Mouse (Mus musculus): Measurements from ENCODE around the gene Grm7.

Grm7 gene

DNA sequence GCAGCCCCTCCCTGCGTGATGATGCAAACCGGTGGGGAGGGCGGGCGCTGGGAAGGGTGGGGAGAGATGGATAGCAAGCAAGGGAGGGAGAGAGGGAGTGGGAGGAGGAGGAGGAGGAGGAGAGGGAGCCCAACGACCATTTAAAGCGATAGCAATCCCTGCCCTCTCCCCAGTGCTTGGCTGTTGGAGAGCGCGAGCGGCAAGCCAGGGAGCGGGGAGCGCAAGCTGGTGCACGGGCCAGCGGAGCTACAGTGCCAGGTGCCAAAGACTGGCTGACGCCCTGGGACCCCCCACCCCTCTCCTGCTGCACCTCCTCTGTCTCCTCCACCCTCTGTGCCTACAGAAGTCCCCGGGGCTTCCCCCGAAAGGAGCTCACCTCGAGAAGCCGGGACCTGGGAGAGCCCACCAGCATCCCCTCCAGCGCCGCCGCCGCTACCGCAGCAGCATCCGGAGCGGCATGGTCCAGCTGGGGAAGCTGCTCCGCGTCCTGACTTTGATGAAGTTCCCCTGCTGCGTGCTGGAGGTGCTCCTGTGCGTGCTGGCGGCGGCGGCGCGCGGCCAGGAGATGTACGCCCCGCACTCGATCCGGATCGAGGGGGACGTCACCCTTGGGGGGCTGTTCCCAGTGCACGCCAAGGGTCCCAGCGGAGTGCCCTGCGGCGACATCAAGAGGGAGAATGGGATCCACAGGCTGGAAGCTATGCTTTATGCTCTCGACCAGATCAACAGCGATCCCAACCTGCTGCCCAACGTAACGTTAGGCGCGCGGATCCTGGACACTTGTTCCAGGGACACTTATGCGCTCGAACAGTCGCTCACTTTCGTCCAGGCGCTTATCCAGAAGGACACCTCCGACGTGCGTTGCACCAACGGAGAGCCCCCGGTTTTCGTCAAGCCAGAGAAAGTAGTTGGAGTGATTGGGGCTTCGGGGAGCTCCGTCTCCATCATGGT, at the start of gene Grm7:
TSS of gene Grm7 (plus strand) at position 171 of the 951 bp plus-strand sequence.
- DNase-seq (ENCODE audit: low read depth, low spot score): no peak

DNA sequence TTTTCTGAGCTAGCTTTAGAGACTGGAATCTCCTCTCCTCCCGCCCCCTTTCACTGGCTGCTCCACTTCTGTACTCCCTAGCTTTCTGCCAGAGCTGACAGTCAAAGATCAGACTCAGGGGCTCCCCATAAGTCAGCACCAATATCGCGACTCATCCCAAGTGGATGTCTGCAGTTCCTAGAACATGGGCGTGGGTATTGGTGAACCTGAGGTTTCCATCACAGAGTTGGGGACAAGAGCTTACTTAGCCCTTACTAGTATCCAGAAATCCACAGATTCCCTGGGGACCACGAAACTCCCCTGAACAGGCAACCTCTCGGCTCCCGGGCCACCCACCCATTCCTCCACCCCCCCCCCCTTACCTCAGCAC, 355 bp upstream of the Grm7 start:
- no peak for DNase-seq (ENCODE audit: low read depth, low spot score)

DNA sequence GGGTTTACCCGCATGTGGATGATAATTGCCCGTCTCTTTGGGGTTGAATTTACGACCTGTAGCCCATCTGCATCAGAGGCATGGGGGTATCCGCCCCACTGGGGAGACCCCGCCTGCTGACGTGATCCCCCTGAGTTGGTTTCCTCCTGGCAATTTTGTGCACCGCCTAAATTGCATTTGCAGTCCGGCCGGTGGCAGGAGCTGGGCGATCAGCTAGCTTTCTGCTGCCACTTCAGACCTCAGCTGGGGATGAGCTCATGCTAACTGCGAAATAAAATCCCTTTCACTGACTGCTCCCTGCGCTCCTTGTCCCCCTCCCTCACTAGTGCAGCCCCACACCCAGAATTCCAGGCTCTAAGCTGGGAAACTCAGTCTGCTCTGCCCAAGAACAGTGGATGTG, 1.5 kb downstream of the Grm7 start:
- no peak for DNase-seq (ENCODE audit: low read depth, low spot score)

DNA sequence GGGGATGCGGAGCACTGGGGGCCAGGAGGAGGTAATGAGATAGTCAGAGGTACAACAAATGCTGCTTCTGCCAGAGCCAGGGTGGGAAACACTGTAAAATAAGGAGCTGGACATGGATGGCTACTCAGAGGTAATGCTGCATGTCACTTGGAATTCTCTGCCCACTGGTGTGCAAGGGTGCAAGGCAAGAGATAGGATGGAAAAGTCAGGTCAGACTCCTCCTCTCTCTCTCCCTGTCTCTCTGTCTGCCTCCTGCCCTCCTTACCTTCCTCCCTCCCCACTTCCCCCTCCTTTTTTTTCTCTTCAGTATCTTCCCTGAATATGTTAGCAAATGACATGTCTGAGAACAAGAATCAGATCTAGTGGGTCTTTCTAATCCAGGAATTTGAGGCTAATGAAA, 3.8 kb downstream of the Grm7 start:
- no peak for DNase-seq (ENCODE audit: low read depth, low spot score)

DNA sequence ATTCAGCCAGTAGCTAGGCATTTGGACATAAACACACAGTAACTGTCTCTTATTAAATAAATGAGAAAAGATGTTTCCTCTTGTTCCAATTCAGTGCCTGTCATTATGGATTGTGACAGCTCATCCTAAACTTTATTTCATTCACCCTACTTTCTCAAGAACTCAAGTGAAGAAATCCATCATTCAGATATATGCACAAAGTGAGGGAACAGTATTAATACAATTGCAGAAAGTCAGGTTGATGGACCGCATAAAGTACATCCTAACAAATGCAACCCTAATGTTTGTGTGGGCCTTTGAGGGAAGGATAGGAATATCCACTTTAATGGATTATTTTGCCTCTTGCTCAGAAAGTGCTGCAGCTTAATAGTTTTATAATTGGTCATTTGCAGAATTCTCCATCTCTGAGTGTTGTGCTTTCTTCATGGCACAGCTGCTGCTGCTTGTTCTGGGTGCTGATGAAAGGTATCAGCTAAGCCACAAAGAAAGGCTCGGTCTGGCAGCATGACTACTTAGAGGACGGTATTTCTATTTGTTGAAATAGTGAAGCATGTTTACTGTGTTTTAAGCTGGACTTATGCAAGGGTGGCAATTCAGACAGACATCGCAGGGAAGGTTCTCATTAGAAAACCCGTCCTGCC, 8.1 kb downstream of the Grm7 start:
- no peak for DNase-seq (ENCODE audit: low read depth, low spot score)

DNA sequence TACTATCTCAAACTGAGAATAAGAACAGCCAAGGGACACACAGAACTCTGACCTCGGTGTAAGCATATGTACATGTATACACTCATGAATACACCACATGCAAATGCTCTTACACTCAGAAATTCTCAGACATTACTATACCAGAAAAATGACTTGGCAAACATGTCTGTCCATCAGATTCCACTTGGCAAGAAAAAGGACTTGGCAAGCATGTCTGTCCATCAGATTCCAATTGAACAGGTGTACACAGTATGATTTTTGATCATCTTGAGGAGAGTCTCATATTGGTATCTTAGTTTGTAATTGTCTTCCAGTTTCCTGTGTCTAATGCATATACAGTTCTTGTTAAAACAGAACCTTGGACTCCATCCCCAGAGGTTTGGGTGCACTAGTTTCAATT, 19.1 kb downstream of the Grm7 start:
- DNase-seq (ENCODE audit: low read depth, low spot score): no peak

DNA sequence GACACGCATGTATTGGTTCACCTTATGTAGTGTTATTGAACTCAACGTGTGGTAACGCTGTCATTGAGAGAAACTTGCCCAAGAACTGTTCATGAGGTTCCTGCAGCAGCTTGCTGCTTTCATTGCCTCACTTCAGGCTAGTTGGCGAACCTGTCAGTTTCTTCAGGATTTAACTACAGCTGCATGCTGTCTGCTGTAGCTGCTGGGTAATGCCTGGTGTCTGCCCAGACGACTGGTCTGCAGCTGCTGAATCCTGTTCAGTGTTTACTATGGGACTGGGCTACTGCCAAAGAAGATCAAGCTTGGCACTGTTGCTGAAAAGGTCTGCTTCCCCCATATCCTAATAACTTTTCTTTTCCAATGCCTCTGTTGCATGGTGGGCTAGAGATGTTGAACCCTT, 23.1 kb downstream of the Grm7 start:
- DNase-seq (ENCODE audit: low read depth, low spot score): no peak

DNA sequence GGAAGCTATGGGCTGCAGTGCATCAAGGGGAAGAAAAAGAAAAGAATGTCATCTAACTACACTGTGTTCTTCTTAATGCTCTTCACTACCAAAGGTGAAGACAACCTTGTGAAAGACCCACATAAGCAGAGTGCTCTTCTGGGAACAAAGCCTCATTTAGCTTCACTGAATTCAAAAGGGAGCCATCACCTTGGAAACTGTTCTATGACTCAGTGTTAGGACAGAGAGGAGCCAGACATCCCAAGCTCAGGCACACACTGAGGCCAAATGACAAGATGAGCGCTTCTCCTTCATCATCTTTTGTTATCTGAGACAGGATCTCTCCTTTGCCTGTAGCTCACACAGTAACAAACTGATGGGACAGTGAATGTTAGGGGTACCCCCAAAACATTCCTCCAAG, 45.6 kb downstream of the Grm7 start:
- no peak for DNase-seq (ENCODE audit: low read depth, low spot score)

DNA sequence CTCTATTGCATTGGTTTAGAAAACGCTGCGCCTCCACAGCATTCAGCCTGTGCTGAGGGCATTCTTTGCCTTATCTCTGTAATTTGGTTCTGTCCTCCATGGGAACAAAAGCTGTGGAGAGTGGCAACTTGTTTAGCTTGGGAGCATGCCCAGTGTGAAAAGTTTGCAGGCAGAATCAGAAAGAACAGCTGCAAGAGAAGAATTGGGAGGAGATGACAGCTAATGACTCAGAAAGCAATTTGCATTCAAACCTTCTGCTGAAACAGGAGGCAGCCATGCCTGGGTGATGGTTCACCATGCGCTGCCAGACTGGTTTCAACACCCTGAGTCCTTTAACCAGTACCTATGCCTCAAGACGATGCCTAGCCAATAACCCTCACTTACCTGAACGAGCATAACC, 64.4 kb downstream of the Grm7 start:
- DNase-seq (ENCODE audit: low read depth, low spot score): no peak

DNA sequence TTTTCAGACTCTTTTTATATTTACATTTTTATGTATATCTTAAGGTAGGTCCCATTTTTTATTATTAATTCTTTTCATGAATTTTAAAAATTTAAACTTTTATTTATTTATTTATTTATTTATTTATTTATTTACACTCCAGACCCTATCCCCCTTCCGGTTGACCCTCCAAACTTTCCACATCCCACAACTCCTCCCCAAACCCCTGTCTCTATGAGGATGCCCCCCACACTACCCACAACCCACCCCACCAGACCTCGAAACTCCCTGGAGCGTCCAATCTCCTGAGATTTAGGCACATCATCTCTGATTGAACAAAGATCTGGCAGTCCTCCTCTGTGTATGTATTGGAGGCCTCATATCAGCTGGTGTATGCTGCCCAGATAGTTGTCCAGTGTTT, 69.6 kb downstream of the Grm7 start:
- DNase-seq (ENCODE audit: low read depth, low spot score): no peak

DNA sequence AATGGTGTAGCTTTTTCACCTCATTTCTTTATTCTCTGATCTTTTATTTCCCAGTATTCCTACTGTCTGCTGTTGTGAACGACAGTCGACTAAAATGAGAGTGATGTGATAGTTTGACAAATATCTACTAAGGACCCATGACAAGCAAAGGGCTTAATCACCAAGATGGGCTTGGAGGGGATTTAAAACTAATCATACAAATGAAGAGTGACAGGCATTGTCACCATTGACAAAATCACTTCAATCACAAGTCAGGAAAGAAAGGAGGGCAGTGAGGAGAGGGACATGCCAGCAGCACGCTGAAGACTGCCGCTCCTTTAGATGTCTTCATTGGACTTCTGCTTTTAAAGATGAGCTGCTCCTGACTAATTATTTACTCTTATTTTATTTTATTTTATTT, 78.0 kb downstream of the Grm7 start:
- no peak for DNase-seq (ENCODE audit: low read depth, low spot score)

DNA sequence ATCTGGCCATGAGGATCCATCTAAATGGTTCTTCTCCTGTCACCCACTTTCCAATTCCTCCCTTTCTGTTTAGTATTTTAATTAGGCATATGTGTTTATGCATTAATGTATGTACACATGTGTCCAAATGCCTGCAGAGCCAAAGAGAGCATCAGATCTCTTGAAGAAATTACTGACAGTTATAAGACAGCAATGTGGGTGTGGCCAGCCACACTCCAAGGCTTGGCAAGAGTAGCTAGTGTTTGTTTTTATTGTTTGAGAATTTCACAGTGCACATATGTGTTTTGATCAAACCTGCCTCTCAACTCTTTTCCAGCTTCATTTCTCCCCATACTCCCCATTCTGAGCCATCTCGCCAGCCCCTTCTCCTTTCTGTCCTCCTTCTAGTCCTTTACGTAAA, 88.5 kb downstream of the Grm7 start:
- no peak for DNase-seq (ENCODE audit: low read depth, low spot score)

DNA sequence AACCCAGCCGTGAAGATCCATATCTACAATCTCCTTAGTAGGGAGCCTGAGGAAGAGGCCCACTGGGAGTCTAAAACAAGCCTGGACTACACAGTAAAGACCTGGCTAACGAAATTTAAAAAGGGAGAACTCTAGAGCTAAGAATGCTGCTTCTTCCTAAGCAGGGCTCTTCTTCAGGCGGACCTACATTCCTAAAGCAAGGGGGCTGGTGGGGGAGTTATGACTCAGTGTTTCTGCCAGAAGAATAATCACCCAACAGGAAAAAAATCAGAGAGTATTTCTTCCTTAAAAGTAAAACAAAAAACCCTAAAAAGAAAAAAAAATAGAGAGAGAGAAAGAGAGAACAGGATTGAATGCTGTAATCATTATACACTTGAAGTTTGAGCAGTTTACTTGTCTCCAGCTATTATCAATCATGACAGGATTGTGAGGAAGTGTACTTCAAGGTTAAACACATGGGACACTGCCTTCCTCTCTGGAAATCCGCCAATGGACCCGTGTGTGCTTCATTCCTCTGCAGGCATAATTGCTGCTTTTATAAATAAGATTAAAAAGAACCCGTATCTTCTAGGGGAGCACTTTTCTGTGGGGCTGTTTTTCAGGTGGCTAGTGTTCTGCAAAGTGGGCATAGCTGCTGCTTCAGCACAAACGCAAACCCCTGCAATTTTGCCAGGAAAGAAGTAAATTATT, 98.7 kb downstream of the Grm7 start:
- DNase-seq (ENCODE audit: low read depth, low spot score): no peak

DNA sequence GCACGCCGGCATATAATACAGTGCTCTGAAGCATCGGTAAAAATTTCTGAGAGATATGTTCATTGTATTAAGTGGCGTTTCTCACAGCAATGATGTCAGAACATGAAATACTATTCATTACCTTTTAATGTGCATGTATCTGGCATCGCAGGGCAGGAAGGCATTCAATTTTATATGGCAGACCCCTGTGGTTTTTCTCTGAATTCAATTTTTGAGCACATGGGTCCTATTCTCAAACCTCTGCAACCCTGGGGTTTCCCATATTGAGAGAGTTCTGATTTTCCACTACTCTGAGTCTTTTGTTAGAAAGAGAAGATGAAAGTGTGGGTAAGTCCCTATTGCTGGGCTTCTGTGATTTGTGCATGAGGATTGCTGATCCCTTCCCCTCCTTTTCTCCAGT, 110.5 kb downstream of the Grm7 start:
- no peak for DNase-seq (ENCODE audit: low read depth, low spot score)

DNA sequence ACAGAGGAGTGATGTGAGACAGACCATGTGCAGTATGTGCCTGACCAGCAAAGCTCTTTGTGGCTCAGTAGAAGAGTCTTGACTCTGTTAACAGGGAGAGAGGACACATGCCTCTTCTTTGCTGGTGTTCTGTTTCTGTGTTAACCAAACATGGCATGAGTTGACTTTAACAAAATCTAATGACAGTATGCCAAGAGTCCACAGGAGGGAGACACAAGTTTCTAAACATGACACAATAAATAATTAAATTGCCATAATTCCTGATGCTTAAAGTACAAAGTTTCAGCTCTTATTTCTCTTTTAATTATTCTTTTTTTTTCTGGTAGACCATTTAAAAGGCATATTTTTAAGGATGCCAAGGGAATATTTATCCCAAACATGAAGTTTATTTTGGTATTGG, 124.2 kb downstream of the Grm7 start:
- no peak for DNase-seq (ENCODE audit: low read depth, low spot score)

DNA sequence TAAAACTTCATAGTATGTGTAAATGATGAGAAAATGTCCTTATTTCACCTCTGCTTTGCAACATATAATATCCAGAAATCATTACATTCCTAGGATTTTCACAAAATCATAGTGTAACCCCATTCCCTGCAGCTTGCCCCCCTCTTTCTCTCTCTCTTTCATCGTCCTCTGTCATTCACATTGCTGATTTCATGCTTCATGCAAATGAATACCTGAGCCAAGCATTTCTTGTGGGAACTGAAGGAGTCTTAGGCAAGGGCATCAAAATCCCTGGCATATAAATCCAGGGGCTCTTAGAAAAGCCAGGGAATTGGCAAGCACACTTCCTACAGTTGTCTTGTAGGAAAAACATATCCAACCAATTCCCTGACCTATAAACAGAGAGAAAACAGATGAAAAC, 127.3 kb downstream of the Grm7 start:
- DNase-seq (ENCODE audit: low read depth, low spot score): no peak

DNA sequence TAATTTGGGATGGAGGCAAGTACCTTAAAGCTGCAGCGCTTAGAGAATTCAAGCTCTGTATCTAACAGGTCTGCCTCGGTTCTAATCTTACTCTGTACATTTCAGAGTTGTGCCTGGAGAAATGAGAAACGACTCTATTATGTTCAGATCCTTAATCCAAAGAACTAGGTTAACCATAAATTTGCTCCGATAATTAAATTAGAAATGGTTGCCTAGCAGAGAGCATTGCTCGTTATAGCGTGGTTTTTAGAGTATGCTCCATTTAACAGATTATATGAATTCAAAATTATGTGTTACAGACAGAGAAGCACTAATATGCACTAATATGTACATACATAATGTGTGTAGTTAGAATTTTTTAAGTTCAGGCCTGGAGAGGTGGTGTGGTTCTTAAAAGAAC, 130.7 kb downstream of the Grm7 start:
- no peak for DNase-seq (ENCODE audit: low read depth, low spot score)

DNA sequence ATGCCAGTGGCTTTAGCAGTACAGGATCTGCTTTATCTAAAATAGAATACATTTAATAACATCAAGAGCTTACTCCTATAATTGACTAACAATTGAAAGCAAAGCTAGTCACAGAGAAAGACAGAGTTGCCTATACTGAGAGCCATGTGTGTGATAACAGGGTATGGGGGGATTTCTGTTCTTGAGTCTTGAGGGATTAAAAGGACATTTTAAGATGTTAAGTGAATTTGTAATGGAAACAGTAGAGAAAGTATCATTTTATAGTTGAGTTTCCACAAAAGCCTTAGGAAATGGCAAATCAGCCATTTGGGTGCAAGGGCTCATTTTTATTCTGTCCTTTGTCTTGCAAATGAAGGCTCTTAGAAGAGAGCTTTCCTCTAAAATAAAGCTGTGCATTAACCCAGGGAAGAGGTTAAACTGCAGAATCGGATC, 140.1 kb downstream of the Grm7 start:
- DNase-seq (ENCODE audit: low read depth, low spot score): no peak

DNA sequence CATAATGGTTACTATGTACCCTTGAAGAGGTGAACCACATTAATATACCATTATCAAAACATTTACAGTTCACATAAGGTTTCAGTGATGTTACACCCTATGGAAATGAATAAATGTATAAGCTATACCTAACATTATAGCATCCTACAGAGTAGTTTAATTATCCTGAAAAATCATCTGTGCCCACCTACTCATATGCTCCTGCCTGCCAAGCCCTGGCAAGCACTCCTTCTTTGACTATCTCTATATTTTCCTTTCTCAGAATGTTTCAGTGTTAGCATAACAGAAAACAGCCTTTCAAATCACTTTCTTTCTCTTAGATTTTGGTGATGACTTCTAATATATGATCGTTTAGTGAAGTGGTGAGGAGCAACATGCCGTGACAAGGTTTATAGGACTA, 147.3 kb downstream of the Grm7 start:
- DNase-seq (ENCODE audit: low read depth, low spot score): no peak

DNA sequence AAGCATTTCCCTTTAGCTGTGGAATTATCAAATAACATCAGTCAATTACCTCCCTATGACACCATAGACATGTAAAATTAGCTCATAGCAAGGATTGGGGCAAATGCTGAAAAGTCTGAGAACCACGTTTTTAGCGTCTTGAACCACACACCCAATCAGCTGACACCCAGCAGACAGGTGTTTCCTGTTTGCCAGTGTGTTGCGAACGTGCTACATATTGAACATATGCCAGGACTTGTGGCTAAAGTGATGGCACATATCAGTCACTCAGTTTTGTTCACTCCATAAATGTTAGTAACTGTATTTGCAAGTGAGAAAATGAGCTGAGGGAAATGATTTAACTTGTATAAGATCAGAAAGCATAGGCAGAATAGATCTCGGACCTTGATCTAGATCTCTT, 162.1 kb downstream of the Grm7 start:
- DNase-seq (ENCODE audit: low read depth, low spot score): no peak

DNA sequence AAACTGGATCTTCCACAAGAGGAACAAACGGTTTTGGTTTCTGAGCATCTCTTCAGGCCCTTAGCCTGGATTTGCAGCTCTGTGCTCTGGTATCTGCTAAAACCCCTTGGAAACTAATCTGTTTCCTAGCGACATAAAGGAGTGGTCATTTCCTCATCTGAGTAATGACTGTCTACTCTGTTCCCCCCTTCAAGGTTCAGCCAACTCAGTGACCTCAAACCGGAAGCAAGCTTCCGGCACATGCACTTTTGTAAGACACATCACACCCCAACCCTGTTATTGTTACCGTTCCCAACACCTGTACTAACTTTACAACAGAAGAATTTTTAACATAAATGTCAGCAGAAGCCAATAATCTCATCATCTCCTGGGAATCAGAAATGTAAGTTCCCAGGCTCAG, 166.8 kb downstream of the Grm7 start:
- no peak for DNase-seq (ENCODE audit: low read depth, low spot score)

DNA sequence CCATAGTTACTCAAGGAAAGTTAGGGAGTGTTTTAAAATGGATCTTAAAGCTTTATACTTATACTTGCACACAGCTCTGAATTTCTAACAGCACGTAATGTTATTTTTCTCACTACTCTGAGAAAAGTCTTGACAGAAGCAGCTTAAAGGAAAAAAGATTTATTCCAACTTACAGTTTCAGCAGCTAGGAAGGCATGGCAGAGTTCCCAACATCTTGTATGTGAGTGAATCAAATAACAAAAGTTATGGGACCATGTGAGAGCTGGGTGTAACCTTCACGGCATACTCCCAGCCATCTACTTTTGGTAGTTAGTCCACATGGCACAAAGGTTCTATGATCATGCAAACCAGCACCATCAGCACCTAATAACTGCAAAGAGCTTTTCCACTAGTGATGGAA, 172.9 kb downstream of the Grm7 start:
- DNase-seq (ENCODE audit: low read depth, low spot score): no peak

DNA sequence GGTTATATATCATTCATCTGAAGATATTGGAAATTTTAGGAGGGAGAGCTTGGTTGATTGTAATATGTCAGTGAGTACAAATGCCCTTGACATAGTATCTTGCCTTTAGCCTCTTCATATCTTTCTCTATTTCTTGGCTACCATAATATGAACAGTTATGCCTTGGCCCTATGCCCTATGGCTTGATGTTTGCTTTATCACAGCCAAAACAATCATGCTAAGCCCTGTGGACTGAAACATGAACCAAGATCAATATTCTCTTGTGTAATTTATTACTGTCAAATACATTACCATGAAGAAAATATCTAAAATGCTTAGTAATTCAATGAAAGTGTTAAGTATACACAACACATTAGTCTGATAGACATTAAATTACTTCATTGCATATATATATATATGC, 222.9 kb downstream of the Grm7 start:
- DNase-seq (ENCODE audit: low read depth, low spot score): no peak

Measured in CD4-positive, CD25-positive, alpha-beta regulatory T cell, adult 2 months (primary cell).